Mouse (Mus musculus): ENCODE measurements at regions not wholly inside any gene's neighbourhood (a gene's known extent, or its start where the extent isn't known, plus 50 kb on each side); places are given as distances from the start of the nearest gene placed in this dataset.

DNA sequence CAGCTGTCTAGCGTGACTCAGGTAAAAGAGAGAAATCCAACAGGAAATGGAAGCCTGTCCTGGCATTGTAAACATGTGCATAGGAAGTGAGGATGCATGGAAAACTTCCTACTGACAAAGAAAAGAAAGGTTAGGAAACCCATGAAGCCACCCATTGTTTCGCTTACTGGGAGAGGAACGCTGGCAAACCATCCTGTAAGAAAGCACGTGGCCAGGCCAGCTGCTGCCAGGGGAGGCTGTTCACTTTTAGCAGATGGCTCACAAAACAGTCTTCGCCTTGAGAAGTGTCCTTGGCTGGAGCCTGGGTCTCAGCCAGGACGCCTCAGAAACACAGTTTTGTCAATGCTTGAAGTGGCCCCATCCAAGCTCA lies 65.6 kb upstream of the Ampd3 start:
- TF ChIP-seq CTCF (IDR thresholded peaks at IDR 0.05; ENCODE audit: borderline replicate concordance, insufficient read depth, low read length) (no peak), POLR2A (IDR thresholded peaks at IDR 0.05; ENCODE audit: low read depth, low read length) (no peak)
